In the genomic region with DNA sequence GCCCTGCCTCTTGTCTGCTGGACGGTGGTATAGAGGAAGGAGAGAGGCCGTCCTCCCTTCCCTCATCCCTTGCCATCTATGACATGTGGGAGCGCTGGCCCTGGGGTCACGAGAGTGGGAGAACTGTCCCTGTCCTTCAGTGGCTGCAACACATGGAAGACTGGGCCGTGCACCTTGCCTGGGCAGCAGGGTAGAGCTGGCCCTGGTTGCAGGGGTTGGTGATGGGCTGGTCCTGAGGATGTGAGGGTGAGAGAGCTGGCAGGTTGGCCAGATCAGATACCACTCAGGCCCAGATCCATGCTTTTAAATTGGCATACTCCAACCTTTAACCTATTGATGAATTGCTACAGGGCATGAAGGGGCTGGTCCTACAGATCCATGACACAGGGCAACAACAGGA, we compare ENCODE assay signal across 25 mouse cellular contexts. TPM values are rescaled to one million over a fixed set of nuclear protein-coding genes. Genes with fewer than 3 reads are reported as not detected.
A peak's percentile ranks its signal among the peaks of the same experiment; 100 is the strongest.
DNase-seq lines count a peak whose midpoint lies in the region; ATAC-seq and TF ChIP-seq lines count a peak whose summit lies in the region.
"Had no signal": no experiment of that assay in that cellular context is flagged by ENCODE, and none has a peak within 500 bp of the region (broad histone marks: within the 10 kb centered on the region; RNA-seq: fewer than 3 reads in every experiment).

No protein-coding gene starts in this region.

- 0 out of 2 replicates have a peak, but pooled peaks have one; percentile 30 for ATAC-seq in forebrain, embryonic 11.5 days (replicated peaks; ENCODE audit: low FRiP score)
- ATAC-seq in forebrain, postnatal 0 days = no peak
- 0 out of 2 replicates have a peak, but pooled peaks have one; percentile 12 for ATAC-seq in kidney, embryonic 15.5 days (replicated peaks; ENCODE audit: low FRiP score)
- no peak for ATAC-seq in megakaryocyte, adult 5-6 weeks (ENCODE audit: poor library complexity, severe bottlenecking)
- peak; percentile 43; the same call in 1 of the 2 replicates for ATAC-seq in embryonic facial prominence, embryonic 13.5 days (ENCODE audit: insufficient number of reproducible peaks, insufficient read depth, low FRiP score, low TSS enrichment, low read depth)
- ATAC-seq: forebrain, embryonic 16.5 days had no signal

- no peak overlapping the region for H3K4me3 ChIP-seq in forebrain, embryonic 11.5 days (ENCODE audit: low read depth, low read length)
- no peak overlapping the region for H3K4me3 ChIP-seq in forebrain, postnatal 0 days (ENCODE audit: low read depth, low read length)
- no peak overlapping the region for H3K4me3 ChIP-seq in kidney, embryonic 15.5 days (replicated peaks)
- peak overlapping the region; percentile 33 for H3K4me3 ChIP-seq in megakaryocyte, embryonic 14.5 days (replicated peaks)
- H3K4me3 ChIP-seq in embryonic facial prominence, embryonic 13.5 days = no peak overlapping the region
- H3K4me3 ChIP-seq: heart, adult 2 months; heart, embryonic 15.5 days; hindbrain, embryonic 15.5 days had no signal

- H3K4me1 ChIP-seq in forebrain, embryonic 11.5 days (replicated peaks; ENCODE audit: control insufficient read depth, insufficient read depth, low read length) = no peaks in the 10 kb centered on the region
- H3K4me1 ChIP-seq in forebrain, postnatal 0 days (ENCODE audit: insufficient read depth) = no peaks in the 10 kb centered on the region
- no peaks in the 10 kb centered on the region for H3K4me1 ChIP-seq in kidney, embryonic 15.5 days
- H3K4me1 ChIP-seq in megakaryocyte, embryonic 14.5 days = no peaks in the 10 kb centered on the region
- H3K4me1 ChIP-seq in embryonic facial prominence, embryonic 13.5 days = no peaks in the 10 kb centered on the region
- H3K4me1 ChIP-seq: heart, embryonic 15.5 days; hindbrain, embryonic 15.5 days had no signal

- H3K9ac ChIP-seq in forebrain, embryonic 11.5 days (ENCODE audit: low read length) = no peak overlapping the region
- H3K9ac ChIP-seq in forebrain, postnatal 0 days = no peak overlapping the region
- H3K9ac ChIP-seq in kidney, embryonic 15.5 days = no peak overlapping the region
- H3K9ac ChIP-seq in embryonic facial prominence, embryonic 13.5 days = no peak overlapping the region
- H3K9ac ChIP-seq: heart, embryonic 15.5 days; hindbrain, embryonic 15.5 days had no signal

- H3K36me3 ChIP-seq in forebrain, embryonic 11.5 days (ENCODE audit: control insufficient read depth, insufficient read depth, low read length) = no peaks in the 10 kb centered on the region
- no peaks in the 10 kb centered on the region for H3K36me3 ChIP-seq in forebrain, postnatal 0 days (ENCODE audit: insufficient read depth)
- no peaks in the 10 kb centered on the region for H3K36me3 ChIP-seq in kidney, embryonic 15.5 days
- H3K36me3 ChIP-seq in megakaryocyte, embryonic 14.5 days (replicated peaks; ENCODE audit: low read length) = no peaks in the 10 kb centered on the region
- no peaks in the 10 kb centered on the region for H3K36me3 ChIP-seq in embryonic facial prominence, embryonic 13.5 days
- H3K36me3 ChIP-seq: heart, embryonic 15.5 days; hindbrain, embryonic 15.5 days had no signal

- 91% methylated on average over 5 of the region's 5 CpGs for WGBS in forebrain, embryonic 11.5 days
- 91% methylated on average over 5 of the region's 5 CpGs for WGBS in forebrain, postnatal 0 days
- WGBS in kidney, embryonic 15.5 days = 79% methylated on average over 5 of the region's 5 CpGs
- WGBS in embryonic facial prominence, embryonic 13.5 days = 87% methylated on average over 5 of the region's 5 CpGs

- DNase-seq in forebrain, embryonic 11.5 days (ENCODE audit: low spot score) = no peak
- DNase-seq in forebrain, postnatal 0 days = no peak
- DNase-seq in kidney, adult 8-10 months = no peak
- DNase-seq: adrenal gland, postnatal 10 days; cerebellum, adult 11 months; cerebellum, adult 8-10 months; cerebellum, postnatal 14 days; embryo, embryonic 11 days; gastrocnemius, postnatal 14 days; heart, adult 2 months; heart, postnatal 14 days had no signal

- H3K9me3 ChIP-seq in forebrain, embryonic 11.5 days (ENCODE audit: control insufficient read depth, low read length) = no peaks in the 10 kb centered on the region
- H3K9me3 ChIP-seq in forebrain, postnatal 0 days (ENCODE audit: low read length) = no peaks in the 10 kb centered on the region
- no peaks in the 10 kb centered on the region for H3K9me3 ChIP-seq in kidney, embryonic 15.5 days (replicated peaks)
- H3K9me3 ChIP-seq in megakaryocyte, embryonic 14.5 days = peaks cover 11% of the 10 kb centered on the region; the same call in 1 of the 2 replicates
- H3K9me3 ChIP-seq in embryonic facial prominence, embryonic 13.5 days = no peaks in the 10 kb centered on the region
- H3K9me3 ChIP-seq: heart, embryonic 15.5 days; hindbrain, embryonic 15.5 days had no signal

- no peak for TF ChIP-seq CTCF in forebrain, postnatal 0 days (IDR thresholded peaks at IDR 0.05; ENCODE audit: low read depth)

- no peaks in the 10 kb centered on the region for H3K27me3 ChIP-seq in forebrain, embryonic 11.5 days (ENCODE audit: control insufficient read depth, insufficient read depth, low read length)
- H3K27me3 ChIP-seq in forebrain, postnatal 0 days (ENCODE audit: insufficient read depth, low read length) = no peaks in the 10 kb centered on the region
- no peaks in the 10 kb centered on the region for H3K27me3 ChIP-seq in kidney, embryonic 15.5 days
- no peaks in the 10 kb centered on the region for H3K27me3 ChIP-seq in megakaryocyte, embryonic 14.5 days (replicated peaks)
- H3K27me3 ChIP-seq in embryonic facial prominence, embryonic 13.5 days = no peaks in the 10 kb centered on the region
- H3K27me3 ChIP-seq: heart, embryonic 15.5 days; hindbrain, embryonic 15.5 days had no signal

- no peak overlapping the region for H3K27ac ChIP-seq in forebrain, embryonic 11.5 days (ENCODE audit: low read depth, low read length)
- no peak overlapping the region for H3K27ac ChIP-seq in forebrain, postnatal 0 days (ENCODE audit: low read depth, low read length)
- H3K27ac ChIP-seq in kidney, embryonic 15.5 days = no peak overlapping the region
- H3K27ac ChIP-seq in embryonic facial prominence, embryonic 13.5 days = no peak overlapping the region
- H3K27ac ChIP-seq: heart, adult 2 months; heart, embryonic 15.5 days; hindbrain, embryonic 15.5 days had no signal

- H3K4me2 ChIP-seq in forebrain, embryonic 11.5 days (ENCODE audit: low read depth, low read length, severe bottlenecking) = no peak overlapping the region
- no peak overlapping the region for H3K4me2 ChIP-seq in forebrain, postnatal 0 days (ENCODE audit: low read depth)
- H3K4me2 ChIP-seq in kidney, embryonic 15.5 days = no peak overlapping the region
- no peak overlapping the region for H3K4me2 ChIP-seq in embryonic facial prominence, embryonic 13.5 days
- H3K4me2 ChIP-seq: heart, embryonic 11.5 days; heart, embryonic 15.5 days; hindbrain, embryonic 15.5 days had no signal

RNA-seq across cellular contexts. Expression of gene Htr1f, which starts 12.1 kb away (rescaled TPM):
- 0.17 and 0.19 TPM in 2 replicates for polyA plus RNA-seq in forebrain, embryonic 11.5 days (2014; fragmentation: Nextera tagmentation; extraction: Ambion mirVana)
- 1.2 and 2.0 TPM in 2 replicates for total RNA-seq in forebrain, postnatal 0 days (2014; rRNA removed)
- polyA plus RNA-seq in forebrain, postnatal 0 days (2015; fragmentation: Nextera tagmentation; extraction: Ambion mirVana) = 0.58 and 0.80 TPM in 2 replicates
- 0.09 and 0.12 TPM in 2 replicates for polyA plus RNA-seq in kidney, embryonic 15.5 days (2015; fragmentation: Nextera tagmentation; extraction: Ambion mirVana)
- not detected in 2 replicates for polyA plus RNA-seq in megakaryocyte, embryonic 14.5 days (2012; ENCODE audit: insufficient read depth, low replicate concordance)
- not detected in 2 replicates for total RNA-seq in megakaryocyte, adult 5-6 weeks (2015)
- total RNA-seq in megakaryocyte, adult 5-6 weeks (2017) = not detected in 2 replicates
- 0.10 and 0.19 TPM in 2 replicates for polyA plus RNA-seq in embryonic facial prominence, embryonic 13.5 days (2015; fragmentation: Nextera tagmentation; extraction: Ambion mirVana)
- total RNA-seq: common myeloid progenitor, adult 5-6 weeks; gastrocnemius, adult 18-20 months; gastrocnemius, postnatal 14 days; heart, adult 2 months; heart, postnatal 14 days; hematopoietic stem cell, adult 5-6 weeks; MEL had no signal
- polyA plus RNA-seq: C2C12; gonadal fat pad, adult 2 months; heart, adult 2 months; heart, embryonic 11.5 days; heart, embryonic 15.5 days had no signal

Comparison
In these comparisons a context has a peak if more than half of its experiments do, and no peak if none do; other contexts are left out.
1. ATAC-seq: peak in forebrain, embryonic 11.5 days (single experiment), kidney, embryonic 15.5 days (single experiment) and embryonic facial prominence, embryonic 13.5 days (single experiment); none in forebrain, postnatal 0 days (single experiment) and megakaryocyte, adult 5-6 weeks (single experiment).